Mouse (Mus musculus): ENCODE data around the gene Vps36. TPM values are rescaled to one million over a fixed set of nuclear protein-coding genes. Genes with fewer than 3 reads are reported as not detected.
A peak's percentile ranks its signal among the peaks of the same experiment; 100 is the strongest.

Gene Vps36
- total and polyA plus RNA-seq, 2 experiments from 2014 or later = 18.1 to 20.9 TPM

DNA sequence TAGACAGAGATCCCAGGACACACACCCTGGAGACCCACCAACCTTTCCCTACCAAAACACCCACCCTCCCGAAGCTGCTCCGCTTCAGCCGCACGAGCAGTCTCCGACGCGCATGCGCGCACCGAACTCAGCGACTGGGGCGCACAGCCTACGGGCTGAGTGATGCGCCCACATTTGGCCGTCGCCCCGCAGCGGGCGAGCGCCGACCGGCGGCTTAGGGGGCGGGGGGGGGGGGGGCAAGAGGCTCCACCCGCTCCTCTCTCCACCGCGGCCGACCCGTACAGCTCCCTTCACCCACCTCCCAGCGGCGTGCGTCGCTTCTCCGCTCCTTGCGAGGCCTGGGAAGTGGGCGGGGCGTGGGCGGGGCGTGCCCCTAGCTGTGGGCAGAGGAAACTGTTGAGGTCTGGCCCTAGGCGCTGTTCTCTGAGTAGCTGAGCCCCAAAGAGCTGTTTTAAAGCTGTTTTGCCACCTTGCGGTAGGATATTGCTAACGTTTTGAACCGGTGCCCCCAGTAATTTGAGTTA lies 26.5 kb upstream of the Vps36 start, which contains the start of gene Nek3:
Nek3 (minus strand) TSS at position 356 of the 524 bp plus-strand sequence.
- Histone ChIP-seq H3K4me2 (ENCODE audit: low read depth, low read length) (peak within 1 kb of the TSS; percentile 77), H3K4me1 (ENCODE audit: control insufficient read depth, insufficient read depth) (no peaks in the 10 kb centered on the region), H3K9me3 (replicated peaks; ENCODE audit: control insufficient read depth, low read length) (no peaks in the 10 kb centered on the region), H3K36me3 (replicated peaks; ENCODE audit: control insufficient read depth, insufficient read depth, low read length) (peaks cover 24% of the 10 kb centered on the region), H3K4me3 (ENCODE audit: low read depth, low read length) (peak within 1 kb of the TSS; percentile 73), H3K9ac (replicated peaks; ENCODE audit: low read depth, low read length) (peak within 1 kb of the TSS; percentile 56), H3K27ac (ENCODE audit: low read depth) (peak within 1 kb of the TSS; percentile 76), H3K27me3 (ENCODE audit: control insufficient read depth, insufficient read depth, low read length) (no peaks in the 10 kb centered on the region)
- ATAC-seq (ENCODE audit: insufficient read depth, low read depth) = peak; percentile 99
- WGBS = under 1% methylated on average over 41 of the region's 43 CpGs
- TF ChIP-seq CTCF (IDR thresholded peaks at IDR 0.05; ENCODE audit: low read depth) (peak; percentile 70), EP300 (IDR thresholded peaks at IDR 0.05; ENCODE audit: low read depth) (no peak)
- peak; percentile 96 for DNase-seq (ENCODE audit: low spot score)

- Histone ChIP-seq H3K9ac (replicated peaks; ENCODE audit: low read depth, low read length) (no peak overlapping the region), H3K4me3 (ENCODE audit: low read depth, low read length) (no peak overlapping the region), H3K36me3 (replicated peaks; ENCODE audit: control insufficient read depth, insufficient read depth, low read length) (peaks cover 34% of the 10 kb centered on the region), H3K4me1 (ENCODE audit: control insufficient read depth, insufficient read depth) (no peaks in the 10 kb centered on the region), H3K9me3 (replicated peaks; ENCODE audit: control insufficient read depth, low read length) (no peaks in the 10 kb centered on the region), H3K27me3 (ENCODE audit: control insufficient read depth, insufficient read depth, low read length) (no peaks in the 10 kb centered on the region), H3K27ac (ENCODE audit: low read depth) (no peak overlapping the region), H3K4me2 (ENCODE audit: low read depth, low read length) (no peak overlapping the region)
- TF ChIP-seq EP300 (IDR thresholded peaks at IDR 0.05; ENCODE audit: low read depth) (no peak), CTCF (IDR thresholded peaks at IDR 0.05; ENCODE audit: low read depth) (no peak)
- ATAC-seq (ENCODE audit: insufficient read depth, low read depth) (no peak), DNase-seq (ENCODE audit: low spot score) (no peak)
- 92% methylated on average over 5 of the region's 5 CpGs for WGBS
These were observed 23.4 kb upstream of the Vps36 start for GRCm38 (mm10) chr8:22169167-22169566.

- Histone ChIP-seq H3K9me3 (replicated peaks; ENCODE audit: control insufficient read depth, low read length) (peaks cover 5% of the 10 kb centered on the region; the same call in 1 of the 2 replicates), H3K27ac (ENCODE audit: low read depth) (no peak overlapping the region), H3K4me1 (ENCODE audit: control insufficient read depth, insufficient read depth) (no peaks in the 10 kb centered on the region), H3K4me3 (ENCODE audit: low read depth, low read length) (no peak overlapping the region), H3K27me3 (ENCODE audit: control insufficient read depth, insufficient read depth, low read length) (no peaks in the 10 kb centered on the region), H3K4me2 (ENCODE audit: low read depth, low read length) (no peak overlapping the region), H3K36me3 (replicated peaks; ENCODE audit: control insufficient read depth, insufficient read depth, low read length) (peaks cover 49% of the 10 kb centered on the region), H3K9ac (replicated peaks; ENCODE audit: low read depth, low read length) (no peak overlapping the region)
- DNase-seq (ENCODE audit: low spot score) (no peak), ATAC-seq (ENCODE audit: insufficient read depth, low read depth) (no peak)
- WGBS = 95% methylated on average over 7 of the region's 7 CpGs
- TF ChIP-seq EP300 (IDR thresholded peaks at IDR 0.05; ENCODE audit: low read depth) (no peak), CTCF (IDR thresholded peaks at IDR 0.05; ENCODE audit: low read depth) (no peak)
These were observed 16.6 kb upstream of the Vps36 start for GRCm38 (mm10) chr8:22175966-22176365.

DNA sequence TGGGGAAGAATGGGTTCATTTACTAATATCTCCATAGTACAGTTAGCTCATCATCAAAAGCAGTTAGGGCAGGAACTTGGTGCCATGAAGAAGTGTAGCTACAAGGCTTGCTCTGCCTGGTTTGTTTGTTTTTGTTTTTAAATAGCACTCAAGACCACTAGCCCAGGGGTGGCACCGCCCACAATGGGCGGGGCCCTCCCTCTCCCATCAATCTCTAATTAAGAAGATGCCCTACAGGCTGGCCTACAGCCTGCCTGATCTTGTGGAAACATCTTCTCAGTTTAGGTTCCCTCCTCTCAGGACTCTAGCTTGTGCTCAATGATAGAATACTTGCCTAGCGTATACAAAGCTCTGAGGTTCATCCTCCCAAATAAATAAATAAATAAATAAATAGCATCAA lies 7.7 kb upstream of the Vps36 start:
- H3K27ac ChIP-seq (ENCODE audit: low read depth) = peak overlapping the region; percentile 76; the same call in 1 of the 2 replicates
- no peaks in the 10 kb centered on the region for H3K27me3 ChIP-seq (ENCODE audit: control insufficient read depth, insufficient read depth, low read length)
- ATAC-seq (ENCODE audit: insufficient read depth, low read depth) (peak; percentile 37; the same call in 1 of the 2 replicates), DNase-seq (ENCODE audit: low spot score) (no peak)
- no peaks in the 10 kb centered on the region for H3K36me3 ChIP-seq (replicated peaks; ENCODE audit: control insufficient read depth, insufficient read depth, low read length)
- WGBS = 1% methylated on average over 3 of the region's 3 CpGs
- peak overlapping the region; percentile 59 for H3K9ac ChIP-seq (replicated peaks; ENCODE audit: low read depth, low read length)
- TF ChIP-seq CTCF (IDR thresholded peaks at IDR 0.05; ENCODE audit: low read depth) (no peak), EP300 (IDR thresholded peaks at IDR 0.05; ENCODE audit: low read depth) (no peak)
- peak overlapping the region; percentile 80 for H3K4me3 ChIP-seq (ENCODE audit: low read depth, low read length)
- no peaks in the 10 kb centered on the region for H3K9me3 ChIP-seq (replicated peaks; ENCODE audit: control insufficient read depth, low read length)
- H3K4me2 ChIP-seq (ENCODE audit: low read depth, low read length) = peak overlapping the region; percentile 67
- H3K4me1 ChIP-seq (ENCODE audit: control insufficient read depth, insufficient read depth) = peaks cover 5% of the 10 kb centered on the region; the same call in 1 of the 2 replicates

GRCm38 (mm10) chr8:22185431-22186397 lies 6.9 kb upstream of the Vps36 start, which contains the start of gene Ckap2:
TSS of gene Ckap2 (minus strand) at chr8:22185819.
- Histone ChIP-seq H3K4me3 (ENCODE audit: low read depth, low read length) (peak within 1 kb of the TSS; percentile 80), H3K36me3 (replicated peaks; ENCODE audit: control insufficient read depth, insufficient read depth, low read length) (no peaks in the 10 kb centered on the region), H3K27ac (ENCODE audit: low read depth) (peak within 1 kb of the TSS; percentile 76), H3K4me2 (ENCODE audit: low read depth, low read length) (peak within 1 kb of the TSS; percentile 67), H3K27me3 (ENCODE audit: control insufficient read depth, insufficient read depth, low read length) (no peaks in the 10 kb centered on the region), H3K9ac (replicated peaks; ENCODE audit: low read depth, low read length) (peak within 1 kb of the TSS; percentile 59), H3K9me3 (replicated peaks; ENCODE audit: control insufficient read depth, low read length) (no peaks in the 10 kb centered on the region), H3K4me1 (ENCODE audit: control insufficient read depth, insufficient read depth) (peaks cover 5% of the 10 kb centered on the region; the same call in 1 of the 2 replicates)
- ATAC-seq (ENCODE audit: insufficient read depth, low read depth) = peak; percentile 98
- peak; percentile 85 for DNase-seq (ENCODE audit: low spot score)
- no peak for TF ChIP-seq CTCF (IDR thresholded peaks at IDR 0.05; ENCODE audit: low read depth)
- TF ChIP-seq EP300 (IDR thresholded peaks at IDR 0.05; ENCODE audit: low read depth) = no peak
- 3% methylated on average over 63 of the region's 63 CpGs for WGBS
